Mouse (Mus musculus): ENCODE measurements around the gene Ms4a10. TPM values are rescaled to one million over a fixed set of nuclear protein-coding genes. Genes with fewer than 3 reads are reported as not detected.

Ms4a10 gene
- total RNA-seq, 4 experiments from 2014 or later, result 1.1 to 60.0 (median 24.4) TPM; not detected in 1

GRCm38 (mm10) chr19:10916506-10916905 is 58.0 kb downstream of the Ms4a10 start:
- no peak for DNase-seq

GRCm38 (mm10) chr19:10914870-10915269 is 59.6 kb downstream of the Ms4a10 start:
- no peak for DNase-seq

- no peak for DNase-seq
Observed at GRCm38 (mm10) chr19:10914291-10914690, 60.2 kb downstream of the Ms4a10 start.

Other genes with a start within 250 kb of the Ms4a10 start
- gene Cd5, start 235.7 kb downstream of the Ms4a10 start, total RNA-seq (2022), result under 1 TPM in 2 of 4 experiments, not detected in 2; 0.12 to 0.27 TPM
- under 1 TPM in 2 of 4 experiments, not detected in 2; 0.18 to 0.30 TPM for gene Cd6, start 144.6 kb downstream of the Ms4a10 start, total RNA-seq (2022)
- 1 to 10 TPM; 3.7 to 8.4 (median 5.1) TPM for gene Slc15a3, start 134.9 kb downstream of the Ms4a10 start, total RNA-seq (2022)
- gene Tmem132a, start 104.7 kb downstream of the Ms4a10 start, total RNA-seq (2022), result 10 to 100 TPM; 39.0 to 47.6 (median 39.9) TPM
- gene Tmem109, start 92.7 kb downstream of the Ms4a10 start, total RNA-seq (2022), result 100 to 1,000 TPM; 132 to 209 (median 153) TPM
- gene Prpf19, start 79.4 kb downstream of the Ms4a10 start, total RNA-seq (2022), result 100 to 1,000 TPM; 202 to 232 (median 221) TPM
- gene Zp1, start 54.0 kb downstream of the Ms4a10 start, total RNA-seq (2022), result not detected
- under 1 TPM in 3 of 4 experiments, not detected in 1; 0.09 to 0.27 (median 0.24) TPM for gene Ptgdr2, start 37.5 kb downstream of the Ms4a10 start, total RNA-seq (2022)
- gene Ccdc86, start 25.4 kb downstream of the Ms4a10 start, total RNA-seq (2022), result 10 to 100 TPM; 13.6 to 20.2 (median 17.0) TPM
- not detected for gene Ms4a15, start 18.6 kb upstream of the Ms4a10 start, total RNA-seq (2022)
- gene Ms4a18, start 43.4 kb upstream of the Ms4a10 start, total RNA-seq (2022), result not detected
- gene Ms4a8a, start 106.4 kb upstream of the Ms4a10 start, total RNA-seq (2022), result 1 to 10 TPM; 4.5 to 6.1 (median 5.1) TPM
- gene 1700017D01Rik, start 156.2 kb upstream of the Ms4a10 start, total RNA-seq (2022), result not detected
- not detected for gene 1700025F22Rik, start 190.7 kb upstream of the Ms4a10 start, total RNA-seq (2022)
- not detected for gene Ms4a13, start 222.1 kb upstream of the Ms4a10 start, total RNA-seq (2022)

Measured in adrenal gland, adult 8-10 months (tissue).